Mouse (Mus musculus) cerebellum, postnatal 25 days (tissue): ENCODE measurements around the gene Nfam1.

ENCODE experiments used
- DNase-seq, 2 experiments: peaks; one replicate each; pipeline ENCODE4 v3.0.0; 2021; ENCODE audit warnings: mixed read lengths in 2 of 2

The Nfam1 gene

DNA sequence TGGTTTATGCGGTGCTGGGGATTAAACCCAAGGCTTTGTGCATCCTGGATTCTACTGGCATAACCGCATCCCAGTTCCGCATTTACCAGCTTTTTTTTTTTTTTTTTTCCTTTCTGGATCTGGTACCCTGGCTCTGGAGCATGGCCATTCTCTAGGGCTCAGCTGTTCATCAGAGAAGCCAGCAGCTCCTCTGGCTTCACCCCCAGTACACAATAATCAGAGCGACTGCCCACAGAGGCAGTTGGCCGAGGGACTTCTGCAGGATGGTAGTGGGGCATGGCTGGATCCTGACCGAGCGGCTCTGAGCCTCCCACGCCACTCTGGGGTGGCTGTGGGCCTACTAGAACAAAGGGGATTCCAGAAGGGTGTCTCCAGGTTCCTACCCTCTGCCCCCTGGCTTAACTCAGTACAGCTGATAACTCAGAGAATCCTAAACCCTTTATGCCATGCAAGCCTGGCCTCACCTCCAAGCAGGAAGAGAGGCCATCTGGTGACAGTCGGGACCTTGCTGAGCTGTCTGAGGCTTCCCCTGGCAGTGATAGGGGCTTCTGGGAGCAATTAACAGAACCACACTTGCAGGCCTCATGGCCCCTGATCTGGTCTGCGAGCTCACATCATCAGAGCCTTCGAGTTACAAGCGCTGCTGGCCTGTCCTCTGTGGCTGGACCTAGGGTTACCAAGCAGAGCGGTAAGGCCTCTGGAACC is 40.9 kb downstream of the Nfam1 start:
- peak; percentile 65 to 68 for DNase-seq

DNA sequence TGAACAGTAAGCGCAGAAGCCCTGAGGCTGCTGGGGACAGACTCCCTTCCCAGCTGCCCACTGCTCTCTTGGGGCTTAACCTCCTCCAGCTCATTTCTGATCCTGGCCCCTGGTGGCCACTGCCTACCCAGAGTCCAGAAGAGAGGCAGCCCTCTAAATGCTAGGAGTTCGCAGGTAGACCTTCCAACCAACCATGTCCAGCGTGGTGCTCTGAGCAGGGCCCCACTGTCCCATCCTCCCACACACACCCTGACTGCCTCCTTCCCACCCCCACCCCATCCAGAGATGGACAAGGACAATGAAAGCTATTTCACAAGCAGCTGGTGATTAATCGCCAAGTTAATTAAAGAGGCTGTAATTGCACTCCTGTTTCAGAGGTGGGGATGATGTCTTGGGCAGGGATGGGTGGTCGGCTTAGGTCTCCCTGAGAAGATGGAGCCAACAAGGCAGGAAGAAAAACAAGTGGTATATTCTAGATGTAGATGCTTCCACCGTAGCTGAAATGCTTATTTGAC is 43.9 kb downstream of the Nfam1 start:
- DNase-seq = no peak

DNA sequence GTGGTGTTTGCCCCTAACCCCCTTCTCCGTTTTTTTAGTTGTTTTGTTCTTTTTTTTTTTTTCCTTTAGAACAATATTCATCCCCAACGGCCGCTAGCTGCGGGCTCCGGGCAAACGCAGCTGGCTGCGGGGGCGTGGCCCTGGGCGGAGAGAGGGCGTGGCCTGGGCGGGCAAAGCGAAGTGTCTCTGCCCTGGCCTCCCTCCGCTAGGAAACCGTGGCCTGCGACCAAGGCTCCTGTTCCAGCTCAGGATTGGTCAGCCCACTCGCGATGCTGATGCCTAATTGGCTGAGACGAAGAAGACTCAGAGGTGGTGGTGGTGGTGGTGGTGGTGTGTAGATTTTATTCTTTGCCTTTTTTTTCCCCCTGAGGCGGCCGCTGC is 45.4 kb downstream of the Nfam1 start, which contains the start of gene Tcf20:
Gene Tcf20 (minus strand): TSS at position 141 of the 381 bp plus-strand sequence.
- peak; percentile 76 to 87 for DNase-seq

DNA sequence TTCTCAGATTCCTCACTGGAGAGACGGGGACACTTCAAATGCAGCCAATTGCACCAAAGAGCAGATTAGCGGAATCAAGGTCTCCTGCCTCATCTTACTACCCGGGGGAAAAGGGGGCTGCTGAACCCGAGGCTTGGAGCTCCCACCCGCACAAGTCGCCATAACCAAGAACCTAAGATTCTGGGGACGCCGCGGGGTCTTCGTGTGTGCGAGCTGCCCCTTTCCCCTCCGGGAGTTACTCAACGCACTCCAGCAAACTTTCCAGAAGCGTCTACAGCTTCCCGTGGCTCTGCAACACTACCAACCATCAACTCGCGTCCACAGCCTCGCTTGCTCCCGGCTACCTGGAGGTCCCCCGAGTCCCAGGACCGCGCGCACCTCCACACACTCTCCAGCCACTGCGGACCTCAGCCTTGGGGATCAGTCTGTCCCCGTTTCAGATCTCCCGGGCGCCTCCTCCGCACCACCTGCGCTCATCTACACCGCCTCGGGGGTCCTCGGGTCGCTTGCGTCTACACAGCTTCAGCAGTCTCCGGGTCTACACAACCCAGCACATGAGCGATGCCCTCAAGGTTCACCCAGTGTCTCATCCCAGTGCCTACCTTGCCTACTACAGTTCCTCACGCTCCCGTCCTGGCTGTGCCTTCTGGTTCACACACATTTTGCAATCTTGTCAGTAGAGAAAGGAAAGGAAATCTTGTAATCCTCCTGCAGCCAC is 45.9 kb downstream of the Nfam1 start:
- DNase-seq = no peak

DNA sequence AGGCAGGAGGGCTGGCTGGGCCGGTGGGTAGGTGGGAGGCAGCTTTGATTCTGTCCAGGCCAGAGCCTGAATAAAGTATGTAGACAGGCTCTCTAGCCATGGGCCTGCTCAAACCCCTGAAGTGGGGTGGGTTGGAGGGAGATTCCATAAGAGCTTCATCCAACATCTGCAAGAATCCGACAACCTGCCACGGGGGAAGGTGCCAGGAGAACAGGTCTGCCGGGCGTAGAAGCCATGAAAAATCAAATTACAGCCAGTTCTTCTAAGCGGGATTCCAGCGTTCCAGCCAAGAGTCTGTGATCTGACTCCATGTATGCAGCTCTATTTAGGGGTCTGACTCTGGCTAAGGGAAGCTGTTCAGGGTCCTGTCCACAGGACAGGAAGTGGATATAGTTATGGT is 48.5 kb downstream of the Nfam1 start:
- DNase-seq = no peak

DNA sequence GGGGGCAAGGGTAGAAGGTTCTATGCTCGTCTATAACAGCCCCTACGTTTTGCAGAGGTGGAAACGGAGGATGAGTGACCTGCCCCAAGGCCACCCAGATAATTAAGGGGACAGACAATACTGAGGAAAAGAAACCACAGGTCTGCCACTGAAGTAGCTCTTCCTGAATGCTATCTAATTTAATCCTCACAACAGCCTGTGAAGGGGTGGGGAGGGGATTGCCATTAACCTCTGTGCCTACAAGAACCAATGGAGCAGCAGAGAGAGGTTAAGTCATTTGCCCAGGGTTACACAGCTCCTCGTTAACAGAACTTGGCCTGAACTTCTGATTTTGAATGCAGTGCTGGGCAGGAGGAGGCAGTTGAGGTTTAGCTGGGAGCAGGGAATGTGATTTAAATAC is 49.0 kb downstream of the Nfam1 start:
- no peak for DNase-seq

DNA sequence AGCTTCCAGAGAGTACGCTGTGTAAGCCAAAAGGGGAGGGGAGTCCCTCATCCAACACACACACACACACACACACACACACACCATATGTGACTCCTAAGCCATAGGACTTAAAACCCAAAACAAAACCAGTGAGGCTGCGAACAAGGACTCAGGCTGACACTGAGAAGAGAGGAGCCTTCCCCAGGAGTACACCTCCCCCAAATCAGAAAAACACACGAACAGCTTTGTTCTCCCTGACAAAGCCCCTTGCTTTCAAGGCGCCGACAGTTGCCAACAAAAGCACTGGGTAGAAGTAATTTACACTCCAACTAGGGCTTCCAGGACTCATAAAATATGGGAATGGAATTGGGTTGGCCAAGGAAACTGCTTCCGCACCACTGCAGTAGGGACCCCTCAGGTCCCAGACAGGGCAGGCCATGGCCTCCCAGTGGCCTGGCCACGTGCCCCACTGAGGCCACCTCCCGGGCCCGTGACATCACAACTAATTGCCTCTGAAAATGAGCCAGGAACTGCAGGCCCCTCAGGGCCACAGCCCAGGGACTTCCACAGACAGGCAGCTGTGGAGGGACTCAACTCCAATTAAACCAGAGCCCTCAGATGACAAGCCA is 49.6 kb downstream of the Nfam1 start:
- DNase-seq = no peak

DNA sequence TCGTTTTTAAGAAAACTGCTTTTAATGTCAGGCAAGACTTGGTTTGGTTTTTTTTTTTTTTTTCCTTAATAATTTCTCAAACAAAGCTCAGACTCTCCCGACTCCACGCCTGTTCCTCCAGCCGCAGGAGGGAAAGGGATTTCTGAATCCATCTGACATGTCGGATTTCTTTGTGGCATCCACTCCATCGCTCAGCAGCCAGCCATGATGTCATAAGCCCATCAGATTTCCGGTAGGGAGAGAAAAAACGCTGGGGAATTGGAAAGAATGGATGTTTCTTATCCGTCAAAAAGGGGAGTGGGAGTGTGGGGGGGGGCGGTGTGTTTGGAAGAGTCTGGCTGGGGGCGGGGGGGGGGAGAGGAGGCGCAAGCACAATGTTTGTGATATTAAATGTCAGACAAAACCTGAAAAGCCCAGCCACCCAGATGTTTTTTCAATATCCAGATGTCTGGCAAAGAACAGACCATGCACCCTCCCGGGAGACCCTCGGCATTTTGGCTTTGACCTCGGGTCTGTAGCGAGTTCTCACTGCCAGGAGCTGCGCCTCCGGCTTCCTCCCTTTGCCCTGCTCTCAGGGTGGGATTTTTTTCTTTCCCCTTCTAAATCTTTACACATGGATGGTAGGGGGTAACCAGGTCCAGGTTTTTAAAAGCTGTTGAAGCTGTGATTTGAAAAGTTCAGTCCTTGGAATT is 50.2 kb downstream of the Nfam1 start:
- no peak for DNase-seq

DNA sequence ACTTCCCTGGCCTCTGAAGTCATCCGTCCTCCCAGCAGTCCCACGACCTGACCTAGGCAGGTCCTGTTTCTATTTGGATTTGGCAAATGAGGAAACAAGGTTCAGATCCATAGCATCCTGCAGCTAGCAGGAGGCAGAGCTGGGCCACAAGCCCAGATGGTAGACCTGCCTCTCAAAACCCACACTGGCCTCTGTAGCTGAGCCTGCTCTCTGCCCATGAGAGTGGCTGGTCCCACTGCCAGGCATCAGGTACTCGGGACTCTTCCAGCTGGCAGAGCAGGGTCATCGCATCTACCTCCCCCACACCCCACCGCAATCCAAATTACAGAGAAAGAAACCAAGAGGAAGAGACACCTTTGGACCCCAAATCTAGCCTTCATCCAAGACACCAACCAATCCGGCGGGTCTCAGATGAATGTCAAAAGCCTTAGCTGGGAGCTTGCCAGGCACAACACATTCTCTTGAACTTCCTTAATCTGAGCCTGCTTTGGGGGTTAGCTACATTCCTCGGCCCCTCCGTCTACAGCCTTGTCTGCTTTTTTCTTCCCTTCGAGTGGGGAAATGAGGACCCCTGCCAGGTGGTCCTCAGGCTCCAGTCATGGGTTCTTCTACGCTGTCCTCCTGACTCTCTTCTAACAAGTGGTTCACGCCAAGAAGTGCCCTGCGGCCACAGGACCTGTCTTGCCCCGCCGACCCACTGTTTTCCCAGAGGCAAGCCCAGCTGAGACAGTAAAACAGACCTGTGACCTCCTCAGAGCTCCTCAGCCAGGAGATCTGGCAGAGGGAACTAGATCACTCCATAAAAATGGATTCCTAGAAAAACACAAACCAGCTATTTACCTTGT is 51.2 kb downstream of the Nfam1 start:
- peak in 1 of 2 experiments; percentile 44 for DNase-seq

DNA sequence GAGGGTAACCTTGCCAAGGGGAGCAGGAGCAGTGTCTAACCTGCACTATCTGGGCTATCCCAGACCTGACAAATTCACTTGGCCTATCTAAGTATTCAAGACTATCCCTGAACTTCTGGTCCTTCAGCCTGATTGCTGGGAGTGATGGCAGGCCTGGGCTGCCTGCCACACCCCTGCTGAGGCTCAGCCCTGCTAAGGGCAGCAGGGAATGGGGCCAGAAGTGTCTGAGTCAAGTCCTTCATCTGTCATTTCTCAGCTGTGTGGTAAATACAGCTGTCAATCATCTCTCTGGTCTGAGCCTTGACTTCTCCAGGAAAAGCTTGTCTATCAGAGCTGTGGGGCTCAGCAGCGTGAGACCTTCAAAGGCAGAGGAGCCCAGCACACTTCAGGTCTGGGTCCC is 53.6 kb downstream of the Nfam1 start:
- DNase-seq = no peak

DNA sequence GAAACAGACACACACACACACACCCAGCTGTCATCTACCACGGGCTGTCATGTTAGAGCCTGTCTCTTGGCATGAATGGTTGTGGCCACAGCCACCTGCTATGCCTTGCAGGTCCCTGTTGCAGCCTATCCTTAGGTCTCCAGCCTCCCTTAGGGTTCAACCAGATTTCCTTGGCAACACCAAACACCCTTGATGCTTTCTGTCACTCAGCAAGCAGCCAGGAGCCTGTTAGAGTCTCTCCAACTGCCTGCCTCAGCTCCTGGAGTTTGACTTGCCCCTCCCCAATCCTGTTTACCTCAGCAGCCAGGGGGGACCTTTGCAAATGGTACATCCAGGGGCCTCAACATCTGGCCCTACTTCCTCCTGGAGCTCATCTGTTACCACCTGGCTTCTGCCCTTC is 58.6 kb downstream of the Nfam1 start:
- no peak for DNase-seq

DNA sequence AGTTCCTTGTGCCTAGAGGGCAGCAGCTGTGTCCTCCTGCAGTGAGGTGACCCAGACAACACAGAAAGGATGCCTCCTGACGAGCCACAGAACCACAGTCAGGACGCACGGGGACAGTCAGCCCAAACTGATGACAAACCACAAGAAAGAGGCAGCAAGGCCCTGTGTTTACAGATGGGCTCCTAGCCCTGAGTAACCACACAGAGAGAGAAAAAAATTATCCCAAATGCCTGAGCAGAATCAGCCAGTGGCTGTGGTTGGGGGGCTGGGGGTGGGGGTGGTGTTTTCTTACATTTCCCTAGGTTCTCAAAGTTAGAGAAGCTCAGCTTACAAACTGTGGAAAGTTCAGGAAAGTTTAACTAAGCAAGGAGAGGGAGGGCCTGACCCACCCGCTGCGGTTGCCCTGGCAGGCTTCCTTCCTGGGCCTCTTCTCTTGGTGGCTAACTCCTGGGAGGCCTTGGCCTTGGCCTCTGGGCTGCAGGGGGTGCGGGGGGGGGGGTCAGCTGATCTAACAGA is 63.8 kb downstream of the Nfam1 start:
- no peak for DNase-seq

DNA sequence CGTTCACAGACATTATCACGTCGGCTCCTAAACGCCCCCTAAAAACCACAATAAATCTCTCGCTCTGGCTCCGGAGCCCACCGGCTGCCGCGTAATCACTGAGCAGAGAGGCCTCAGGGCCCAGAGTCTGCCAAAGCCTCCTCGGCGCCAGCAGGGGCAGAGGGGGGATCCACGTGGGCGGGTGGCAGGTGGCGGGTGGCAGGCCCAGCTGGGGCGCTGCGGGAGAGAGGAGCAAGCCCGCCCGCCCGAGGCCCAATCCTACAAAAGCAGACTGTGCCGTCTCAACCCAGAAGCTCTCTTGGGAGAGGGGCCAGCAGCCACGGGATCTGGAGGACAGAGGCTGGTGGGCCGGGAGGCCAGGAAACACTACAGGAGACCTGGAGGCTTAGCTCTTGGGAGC is 64.7 kb downstream of the Nfam1 start:
- peak; percentile 89 to 90 for DNase-seq

DNA sequence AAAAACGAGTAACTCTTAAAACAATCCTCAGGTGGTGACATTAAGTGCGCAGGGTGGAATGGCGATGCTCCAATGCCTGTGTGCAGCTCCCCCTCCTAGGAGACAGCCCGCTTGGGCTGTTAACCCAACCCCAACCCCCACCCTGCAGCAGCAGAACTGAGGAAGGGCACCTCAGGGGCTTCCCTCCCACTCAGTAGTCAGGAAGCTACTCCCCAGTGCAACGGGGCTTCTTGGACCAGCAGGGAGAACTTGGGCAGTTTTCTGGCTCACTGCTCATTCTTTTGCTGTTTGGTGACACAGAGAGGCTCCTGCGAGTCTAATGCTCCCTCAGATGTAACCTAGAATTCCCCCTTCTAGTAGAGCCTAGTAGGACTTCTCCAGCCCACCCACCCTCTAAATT is 65.2 kb downstream of the Nfam1 start:
- DNase-seq = peak; percentile 27 to 36

DNA sequence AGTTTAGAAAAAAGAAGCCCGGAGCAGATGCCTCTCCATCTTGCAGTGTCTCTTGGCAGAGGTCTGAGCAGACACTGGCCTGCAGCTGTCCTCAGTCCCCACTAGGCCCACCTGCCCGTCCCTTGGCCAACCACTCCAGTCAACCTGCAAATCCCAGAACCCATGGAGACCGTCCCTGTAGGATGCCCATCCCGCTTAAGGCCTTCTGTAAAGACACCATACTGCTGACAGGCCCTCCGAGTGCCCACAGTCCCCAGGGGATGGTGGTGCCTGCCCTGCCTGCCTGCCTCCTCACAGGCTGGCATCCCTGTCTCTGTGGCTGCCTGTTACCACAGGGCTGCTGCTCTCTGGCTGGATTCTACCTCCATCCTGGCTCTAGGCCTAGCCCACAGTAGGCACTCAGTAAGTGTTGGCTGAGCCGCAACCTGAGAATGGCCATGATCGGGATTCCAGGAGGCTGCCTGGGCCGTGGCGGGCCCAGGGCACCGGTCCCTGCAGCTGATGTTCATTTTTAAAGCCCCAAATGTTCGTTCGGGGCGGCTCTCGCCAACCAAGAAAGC is 68.8 kb downstream of the Nfam1 start:
- peak; percentile 75 to 77 for DNase-seq

DNA sequence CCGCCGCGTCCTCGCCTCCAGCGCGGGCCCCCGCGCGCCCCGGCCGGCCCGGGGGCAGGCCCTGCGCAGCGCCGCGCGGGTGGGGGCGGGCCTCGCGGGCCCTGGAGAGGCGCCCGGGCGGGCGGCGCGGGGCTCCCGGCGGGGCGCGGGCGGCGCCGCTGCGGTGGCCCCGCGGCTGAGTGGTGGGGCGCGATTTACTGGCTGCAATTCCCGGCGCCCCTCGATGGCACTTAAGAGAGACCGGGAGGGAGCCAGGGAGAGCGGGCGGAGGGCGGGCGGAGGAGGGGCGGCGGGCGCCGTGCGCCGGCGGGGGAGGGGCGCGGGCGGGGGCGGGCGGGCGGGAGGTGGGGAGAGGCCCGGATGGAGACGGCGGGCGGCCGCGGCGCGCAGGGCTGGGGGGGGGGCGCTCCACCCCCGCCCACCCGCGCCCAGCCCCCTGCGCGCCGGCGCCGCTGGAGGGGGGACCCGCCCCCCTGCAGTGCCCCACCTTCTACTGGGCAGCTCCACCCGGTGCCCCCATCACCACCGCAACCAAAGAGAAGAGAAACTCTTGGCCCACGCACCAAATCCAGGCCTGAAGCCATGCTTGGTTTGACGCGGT is 69.5 kb downstream of the Nfam1 start:
- DNase-seq = no peak

DNA sequence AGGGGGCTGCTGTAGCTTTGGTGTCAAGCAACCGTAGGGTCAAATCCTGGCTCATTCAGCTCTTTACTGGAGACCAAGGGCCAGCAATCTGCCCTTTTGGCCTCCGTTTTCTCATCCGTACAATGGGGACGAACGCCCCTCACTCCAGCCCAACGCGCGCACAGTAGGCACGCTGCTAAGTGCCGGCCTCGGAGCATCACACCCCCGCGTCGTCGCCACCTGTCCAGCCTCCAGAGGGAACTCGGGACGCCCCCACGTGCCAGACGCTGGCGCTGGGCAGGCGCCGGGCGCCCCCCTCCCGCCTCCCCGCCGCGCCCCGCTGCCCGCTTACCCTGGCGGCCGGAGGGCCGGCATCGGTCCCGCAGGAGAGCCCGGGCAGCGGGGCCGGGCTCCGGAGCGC is 70.0 kb downstream of the Nfam1 start:
- DNase-seq = peak in 1 of 2 experiments; percentile 50

DNA sequence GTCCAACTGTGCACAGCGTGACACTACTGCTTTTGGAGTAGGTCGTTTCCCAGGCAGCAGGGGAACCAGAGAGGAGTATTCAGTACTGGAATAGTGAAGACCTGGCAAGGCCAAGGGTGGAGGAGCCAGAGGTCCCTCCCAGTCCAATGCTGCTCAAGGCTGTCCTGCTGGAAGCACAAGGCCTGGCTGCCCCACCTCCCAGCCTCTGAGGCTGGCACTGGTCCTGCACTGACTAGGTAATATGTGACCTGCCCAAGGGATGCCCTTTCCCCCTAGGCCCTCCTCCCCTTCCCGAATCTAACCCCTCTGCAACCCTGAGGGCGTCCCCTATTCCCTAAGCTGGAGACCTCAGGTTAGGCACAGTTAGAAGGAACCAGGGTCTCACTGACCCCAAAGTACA is 70.6 kb downstream of the Nfam1 start:
- no peak for DNase-seq

DNA sequence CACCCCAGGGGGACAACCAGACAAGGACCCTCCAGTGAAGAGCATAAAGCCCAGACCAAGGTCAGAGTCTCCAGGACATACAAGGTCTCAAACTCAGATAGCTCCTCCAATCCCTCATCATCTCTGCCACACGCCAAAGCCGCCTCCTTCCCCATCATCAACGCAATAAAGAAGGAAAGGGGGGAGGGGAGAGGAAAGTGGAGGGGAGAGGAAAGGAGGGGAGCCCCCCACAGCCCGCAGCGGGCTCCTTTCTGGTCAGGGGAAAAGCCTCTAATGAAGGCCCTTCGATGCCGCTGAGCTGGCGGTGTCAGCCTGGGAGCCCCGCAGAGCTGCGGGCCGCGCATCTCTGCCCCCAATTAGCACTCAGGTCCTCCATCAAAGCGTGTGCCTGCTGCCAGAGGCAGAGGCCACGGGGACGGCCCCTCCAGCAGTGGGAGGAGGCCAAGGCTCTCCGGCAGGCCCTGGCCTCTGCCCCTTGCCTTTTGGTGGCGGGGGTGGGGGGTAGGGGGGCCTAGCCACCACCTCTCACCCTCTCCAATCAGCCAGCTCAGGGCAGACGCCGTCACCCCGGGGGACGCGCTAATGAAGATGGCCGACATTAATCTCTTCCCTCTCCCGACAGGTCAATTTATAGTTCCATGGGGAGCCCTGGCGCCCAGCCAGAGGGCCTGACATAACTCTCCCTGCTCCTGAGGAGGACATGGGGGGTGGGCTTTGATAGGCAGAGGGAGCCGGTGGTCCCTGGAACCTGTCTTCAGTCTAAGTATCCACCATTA is 72.1 kb downstream of the Nfam1 start:
- peak; percentile 35 to 59 for DNase-seq

DNA sequence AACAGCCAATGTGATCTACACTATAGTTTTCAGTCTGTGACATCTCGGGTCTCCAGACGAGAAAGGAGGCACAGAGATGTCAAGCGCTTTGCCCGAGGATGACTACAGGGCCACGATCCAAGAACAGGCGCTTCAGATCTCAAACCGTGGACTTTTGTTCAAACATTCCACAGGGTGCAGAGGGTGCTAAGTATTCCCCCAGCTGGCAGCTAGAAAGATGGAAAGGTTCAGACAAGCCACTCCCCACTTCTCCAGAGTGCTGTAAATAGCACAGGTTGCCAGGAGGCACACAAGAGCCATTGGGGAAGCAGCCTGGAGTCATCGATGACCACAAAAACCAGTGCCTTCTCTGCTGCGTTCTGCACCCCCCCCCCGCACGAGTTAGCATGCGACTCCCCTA is 74.0 kb downstream of the Nfam1 start:
- no peak for DNase-seq
